Mouse (Mus musculus) thymus, adult 2 months (tissue): ENCODE data around the gene Mtm1.

Source experiments
- CTCF ChIP-seq: fragments of 200-500 bp; IDR thresholded peaks from 2 replicates; pipeline ENCODE4 v1.5.1; 2012; ENCODE audit warnings: mild to moderate bottlenecking, control low read depth, low read length, moderate library complexity, borderline replicate concordance; ENCODE audit not compliant: control insufficient read depth, poor library complexity, insufficient read depth; ENCODE audit errors: extremely low read depth
- POLR2A ChIP-seq: fragments of 200-500 bp; IDR thresholded peaks from 2 replicates; pipeline ENCODE4 v1.6.1; 2012; ENCODE audit warnings: mild to moderate bottlenecking, low read length, control low read depth, moderate library complexity; ENCODE audit not compliant: control insufficient read depth, poor library complexity, insufficient read depth; ENCODE audit errors: extremely low read depth

DNA sequence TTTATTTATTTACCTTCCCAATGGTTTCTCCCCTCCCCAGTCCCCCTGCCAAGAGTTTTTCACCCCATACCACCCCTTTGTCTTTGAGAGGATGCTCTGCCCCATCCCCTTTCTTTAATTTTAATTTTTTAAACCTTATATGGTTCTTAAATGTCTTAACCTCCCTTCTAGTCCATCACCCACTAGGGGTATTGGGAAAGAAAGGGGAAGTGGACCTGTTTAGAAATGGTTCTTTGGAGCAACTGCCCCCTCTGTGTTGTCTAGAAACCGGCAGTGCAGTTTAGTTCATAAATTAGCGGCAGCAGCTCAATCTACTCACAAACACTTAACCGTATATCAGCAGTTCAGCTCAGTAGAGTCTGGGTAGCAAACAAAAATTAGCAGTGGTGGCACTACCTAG is 63.6 kb downstream of the Mtm1 start:
- TF ChIP-seq POLR2A, result no peak
- no peak for TF ChIP-seq CTCF
